Mouse (Mus musculus) limb, embryonic 15.5 days (tissue): Measurements from ENCODE around the gene C3. TPM values are rescaled to one million over a fixed set of nuclear protein-coding genes. Genes with fewer than 3 reads are reported as not detected.

Experiments used
- ATAC-seq: fragments of 200-750 bp; cut with Nextera tagmentation; 2 replicates; pipeline ENCODE4 v1.8.0; 2017; ENCODE audit warnings: low read depth, moderate TSS enrichment; ENCODE audit not compliant: insufficient number of reproducible peaks, low FRiP score, low TSS enrichment
- H3K27ac ChIP-seq: fragments of 300-500 bp; sonication (generic); 2 replicates; pipeline ENCODE4 v1.5.1; 2015; ENCODE audit warnings: moderate library complexity, mild to moderate bottlenecking, inconsistent platforms
- H3K27me3 ChIP-seq: fragments of 300-500 bp; sonication (generic); 2 replicates; pipeline ENCODE4 v1.6.1; 2015; ENCODE audit warnings: inconsistent platforms
- H3K36me3 ChIP-seq: fragments of 300-500 bp; sonication (generic); 2 replicates; pipeline ENCODE4 v1.6.1; 2015; ENCODE audit warnings: inconsistent platforms
- H3K4me1 ChIP-seq: fragments of 300-500 bp; sonication (generic); 2 replicates; pipeline ENCODE4 v1.6.1; 2015; ENCODE audit warnings: inconsistent platforms
- H3K4me2 ChIP-seq: fragments of 300-500 bp; sonication (generic); 2 replicates; pipeline ENCODE4 v1.6.1; 2015; ENCODE audit warnings: mild to moderate bottlenecking, inconsistent platforms
- H3K4me3 ChIP-seq: fragments of 300-500 bp; sonication (generic); 2 replicates; pipeline ENCODE4 v1.5.1; 2015; ENCODE audit warnings: mild to moderate bottlenecking, inconsistent platforms
- H3K9ac ChIP-seq: fragments of 300-500 bp; sonication (generic); 2 replicates; pipeline ENCODE4 v1.6.1; 2015; ENCODE audit warnings: inconsistent platforms
- H3K9me3 ChIP-seq: fragments of 300-500 bp; sonication (generic); 2 replicates; pipeline ENCODE4 v1.6.1; 2016; ENCODE audit warnings: inconsistent platforms
- WGBS: fragments of 180-500 bp; shearing (Covaris S2); methylation state at CpG from one replicate; pipeline ENCODE4 v1.1.7; 2015; 5-methylcytosine and 5-hydroxymethylcytosine counted together
- microRNA-seq: library from miRNA; unstranded; fragments of <30 nt; microRNA quantifications from one replicate; pipeline ENCODE4, GENCODE M21; 2016
- polyA plus RNA-seq: library from polyadenylated mRNA; unstranded; fragments of >200 nt; fragmentation: Nextera tagmentation; extraction: Ambion mirVana; gene quantifications from 2 replicates; pipeline ENCODE4 v1.2.1, GENCODE M21; 2015

Gene C3
- polyA plus RNA-seq, 1 experiment from 2014 or later: 1.8 TPM

DNA sequence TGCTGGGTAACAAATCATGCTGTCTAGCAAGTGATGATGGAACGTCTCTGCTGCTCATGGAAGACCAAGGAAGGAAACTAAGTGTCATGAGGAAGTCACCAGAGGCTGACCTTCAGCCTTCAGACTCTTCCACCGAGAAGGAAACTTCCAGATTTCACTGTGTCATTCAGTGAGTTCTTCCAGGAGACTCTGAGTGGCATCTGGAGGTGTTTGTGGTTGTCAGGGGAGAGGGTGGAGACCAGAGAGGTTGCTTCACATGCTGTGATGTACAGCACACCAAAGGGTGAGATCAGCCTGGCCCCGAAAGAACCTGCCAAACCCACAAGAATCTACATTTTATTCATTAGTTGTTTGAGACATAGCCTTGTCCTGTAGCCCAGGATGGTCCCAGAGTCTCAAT lies 45.1 kb downstream of the C3 start:
- no peak overlapping the region for H3K27ac ChIP-seq
- no peaks in the 10 kb centered on the region for H3K9me3 ChIP-seq
- no peak overlapping the region for H3K4me2 ChIP-seq
- no peaks in the 10 kb centered on the region for H3K4me1 ChIP-seq
- ATAC-seq: no peak
- WGBS: 56% methylated on average over 3 of the region's 3 CpGs
- H3K27me3 ChIP-seq: no peaks in the 10 kb centered on the region
- no peaks in the 10 kb centered on the region for H3K36me3 ChIP-seq
- no peak overlapping the region for H3K4me3 ChIP-seq
- H3K9ac ChIP-seq: no peak overlapping the region

DNA sequence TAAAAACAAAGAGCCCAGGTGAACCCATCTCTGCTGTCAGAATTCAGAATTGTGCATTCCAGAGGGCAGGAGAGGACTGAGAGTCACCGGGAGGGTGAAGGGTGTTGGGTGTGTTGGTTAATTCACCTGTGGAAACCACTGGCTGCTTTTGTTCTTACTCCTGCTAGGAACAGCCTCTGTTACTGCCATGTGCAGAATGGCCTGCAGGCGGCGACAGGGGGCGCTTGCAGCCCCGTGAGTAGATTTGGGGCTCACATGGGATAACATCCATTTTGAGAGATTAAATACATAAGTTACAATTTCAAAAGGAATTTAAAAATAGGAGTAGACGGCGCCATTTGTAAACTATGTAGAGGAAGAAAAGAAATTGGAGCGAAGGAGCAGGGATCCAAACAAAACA lies 47.6 kb downstream of the C3 start:
- 35% methylated on average over 8 of the region's 8 CpGs for WGBS

DNA sequence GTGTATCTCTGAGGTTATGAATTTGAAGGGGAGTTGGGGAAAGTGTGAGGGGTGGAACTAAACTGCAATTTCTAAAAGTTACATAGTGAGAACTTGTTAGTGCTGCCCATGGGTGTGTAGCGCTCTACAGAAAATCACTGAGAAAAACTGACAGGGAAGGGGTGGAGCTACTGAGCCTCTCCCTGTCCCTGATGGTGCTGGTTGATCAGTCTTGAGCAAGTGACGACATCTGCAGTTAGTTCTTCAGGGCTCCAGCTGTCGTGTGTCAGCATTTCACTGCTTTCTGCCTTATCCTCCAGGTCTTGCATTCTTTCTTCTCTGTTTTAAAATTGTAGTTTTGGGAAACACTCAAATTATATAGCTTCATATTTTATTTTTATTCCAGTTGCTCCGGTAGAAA lies 54.6 kb downstream of the C3 start:
- Histone ChIP-seq H3K4me3 (no peak overlapping the region), H3K27me3 (no peaks in the 10 kb centered on the region), H3K9ac (no peak overlapping the region), H3K27ac (no peak overlapping the region), H3K4me2 (no peak overlapping the region), H3K36me3 (no peaks in the 10 kb centered on the region), H3K9me3 (no peaks in the 10 kb centered on the region), H3K4me1 (no peaks in the 10 kb centered on the region)
- WGBS: 51% methylated on average over 4 of the region's 4 CpGs
- no peak for ATAC-seq

More for the DNA sequence above, 47.6 kb downstream of the C3 start:
- H3K27me3 ChIP-seq: no peaks in the 10 kb centered on the region
- no peak overlapping the region for H3K27ac ChIP-seq
- no peaks in the 10 kb centered on the region for H3K36me3 ChIP-seq
- H3K4me1 ChIP-seq: no peaks in the 10 kb centered on the region
- H3K9me3 ChIP-seq: no peaks in the 10 kb centered on the region
- no peak for ATAC-seq
- no peak overlapping the region for H3K9ac ChIP-seq
- H3K4me3 ChIP-seq: no peak overlapping the region
- no peak overlapping the region for H3K4me2 ChIP-seq

DNA sequence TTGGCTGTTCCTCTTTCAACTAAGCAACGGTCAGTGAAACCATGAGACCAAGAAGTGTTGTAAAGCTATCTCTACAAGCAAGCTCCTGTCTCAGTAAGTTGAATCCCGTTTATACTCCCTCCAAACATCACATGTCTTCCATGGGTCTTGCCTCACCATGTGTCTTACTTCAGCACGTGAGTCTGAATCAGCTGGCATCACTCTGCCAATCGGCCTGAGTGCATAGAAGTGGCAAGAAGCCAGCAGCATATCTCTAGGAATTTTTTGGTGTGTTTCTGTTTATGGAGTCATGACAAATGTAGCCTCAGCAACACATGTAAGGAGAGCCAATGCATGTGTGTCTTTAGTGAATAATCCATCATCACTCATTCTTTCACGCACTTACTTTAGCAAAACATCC lies 55.6 kb downstream of the C3 start:
- Histone ChIP-seq H3K9ac (no peak overlapping the region), H3K36me3 (no peaks in the 10 kb centered on the region), H3K4me2 (no peak overlapping the region), H3K27me3 (no peaks in the 10 kb centered on the region), H3K27ac (no peak overlapping the region), H3K4me3 (no peak overlapping the region), H3K4me1 (no peaks in the 10 kb centered on the region), H3K9me3 (no peaks in the 10 kb centered on the region)
- 70% methylated on average over 5 of the region's 5 CpGs for WGBS
- ATAC-seq: no peak

DNA sequence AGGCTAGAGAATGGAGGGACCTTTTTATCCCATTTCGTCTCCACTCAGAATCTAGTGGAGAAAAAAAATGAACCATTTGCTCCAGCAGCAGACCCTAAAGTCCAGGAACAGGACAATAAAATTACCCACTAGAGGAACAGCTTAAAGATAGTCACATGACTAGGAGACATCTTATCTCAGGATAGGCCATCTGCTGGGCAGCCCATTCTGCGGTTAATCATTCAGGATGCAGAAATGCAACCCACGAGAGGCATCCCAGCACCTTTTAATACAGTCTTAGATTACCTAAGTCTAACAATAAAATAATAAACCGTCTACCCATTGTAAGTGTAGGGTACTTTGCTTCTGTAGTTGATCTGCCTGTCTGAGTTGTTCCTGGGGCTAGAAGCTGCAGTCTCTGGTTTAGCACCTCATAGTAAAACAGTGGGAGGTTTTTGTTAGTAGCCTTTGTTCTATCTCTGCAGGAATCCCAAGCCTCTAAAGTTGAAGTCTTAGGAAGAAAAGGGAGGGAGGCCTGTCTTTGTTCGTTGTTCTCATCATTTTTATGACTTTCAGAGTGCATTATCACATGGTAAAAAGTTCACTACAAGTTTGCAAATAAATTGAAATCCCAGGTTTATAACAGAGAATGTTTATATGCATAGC lies 57.2 kb downstream of the C3 start:
- no peak overlapping the region for H3K27ac ChIP-seq
- no peaks in the 10 kb centered on the region for H3K9me3 ChIP-seq
- 43% methylated on average over 5 of the region's 5 CpGs for WGBS
- no peaks in the 10 kb centered on the region for H3K4me1 ChIP-seq
- H3K9ac ChIP-seq: no peak overlapping the region
- H3K4me2 ChIP-seq: no peak overlapping the region
- no peaks in the 10 kb centered on the region for H3K27me3 ChIP-seq
- no peak overlapping the region for H3K4me3 ChIP-seq
- ATAC-seq: no peak
- no peaks in the 10 kb centered on the region for H3K36me3 ChIP-seq

DNA sequence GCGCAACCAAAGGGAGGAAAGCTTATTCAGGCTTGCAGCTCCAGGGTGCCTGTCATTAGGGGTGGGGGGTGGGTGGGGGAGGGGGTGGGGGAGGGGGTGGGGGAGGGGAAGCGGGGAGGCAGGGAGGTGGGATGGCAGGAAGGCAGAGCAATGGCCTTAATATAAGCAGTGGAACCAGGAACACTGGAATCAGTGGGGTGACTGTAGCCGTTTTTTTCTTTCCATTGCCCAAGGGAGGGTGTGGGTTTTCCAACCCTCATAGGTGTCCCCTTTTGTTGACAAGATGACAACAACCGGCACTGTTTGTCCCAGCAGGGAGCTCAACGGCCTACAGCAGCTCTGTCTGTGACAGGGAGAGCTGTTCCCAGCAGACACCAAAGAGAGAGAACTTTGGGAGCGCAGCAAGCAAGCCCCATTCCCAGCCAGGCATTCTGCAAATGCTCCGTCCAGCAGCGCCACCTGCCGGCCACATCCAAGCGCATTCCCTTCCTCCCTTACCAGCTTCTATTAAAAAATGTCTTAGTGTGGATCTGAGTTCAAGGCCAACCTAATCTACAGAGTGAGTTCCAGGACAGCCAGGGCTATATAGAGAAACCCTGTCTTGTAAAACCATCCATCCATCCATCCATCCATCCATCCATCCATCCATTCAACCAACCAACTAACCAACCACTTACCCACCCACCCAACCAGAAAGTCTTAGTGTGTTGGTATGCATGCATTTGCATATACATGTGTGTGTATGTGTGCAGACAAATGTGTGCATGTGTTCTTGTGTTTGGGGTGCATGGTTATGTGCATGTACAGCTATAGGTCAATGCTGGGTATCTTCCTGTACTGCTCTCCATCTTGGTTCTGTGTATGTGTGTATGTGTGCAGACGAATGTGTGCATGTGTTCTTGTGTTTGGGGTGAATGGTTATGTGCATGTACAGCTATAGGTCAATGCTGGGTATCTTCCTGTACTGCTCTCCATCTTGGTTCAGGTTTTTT lies 60.8 kb downstream of the C3 start:
- Histone ChIP-seq H3K9ac (no peak overlapping the region), H3K4me3 (no peak overlapping the region), H3K9me3 (no peaks in the 10 kb centered on the region), H3K36me3 (no peaks in the 10 kb centered on the region), H3K27ac (no peak overlapping the region), H3K4me1 (no peaks in the 10 kb centered on the region), H3K27me3 (no peaks in the 10 kb centered on the region; the same call in 1 of the 2 replicates), H3K4me2 (no peak overlapping the region)
- ATAC-seq: no peak; the same call in 1 of the 2 replicates
- WGBS: 11% methylated on average over 10 of the region's 11 CpGs

Small RNA genes lying within 50 kb of the gene (microRNA-seq; reads per million reads assigned to microRNA genes)
- gene Mir6978: not detected

Other genes with a start within 250 kb of the C3 start
- gene Acer1, start 246.0 kb downstream of the C3 start, polyA plus RNA-seq: 20.5 and 24.0 TPM in 2 replicates
- 136 and 142 TPM in 2 replicates for gene Clpp, start 237.8 kb downstream of the C3 start, polyA plus RNA-seq
- 36.3 and 39.0 TPM in 2 replicates for gene Alkbh7, start 230.8 kb downstream of the C3 start, polyA plus RNA-seq
- gene Pspn, start 228.1 kb downstream of the C3 start, polyA plus RNA-seq: 0.42 TPM in 1 of 2 replicates, not detected in the other
- 62.0 and 75.6 TPM in 2 replicates for gene Gtf2f1, start 216.8 kb downstream of the C3 start, polyA plus RNA-seq
- 0.37 and 0.40 TPM in 2 replicates for gene Gm17949, start 216.7 kb downstream of the C3 start, polyA plus RNA-seq
- gene Khsrp, start 196.6 kb downstream of the C3 start, polyA plus RNA-seq: 24.2 and 35.9 TPM in 2 replicates
- not detected in 2 replicates for gene Slc25a41, start 186.5 kb downstream of the C3 start, polyA plus RNA-seq
- gene Crb3, start 169.0 kb downstream of the C3 start, polyA plus RNA-seq: 9.7 and 11.4 TPM in 2 replicates
- 5.5 and 5.7 TPM in 2 replicates for gene Slc25a23, start 168.3 kb downstream of the C3 start, polyA plus RNA-seq
- gene Dennd1c, start 149.6 kb downstream of the C3 start, polyA plus RNA-seq: 1.6 and 2.2 TPM in 2 replicates
- gene Tubb4a, start 140.4 kb downstream of the C3 start, polyA plus RNA-seq: 8.4 and 10.0 TPM in 2 replicates
- 7.6 and 8.7 TPM in 2 replicates for gene Tnfsf9, start 122.8 kb downstream of the C3 start, polyA plus RNA-seq
- gene Cd70, start 78.4 kb downstream of the C3 start, polyA plus RNA-seq: not detected in 2 replicates
- gene Tnfsf14, start 34.0 kb downstream of the C3 start, polyA plus RNA-seq: 0.08 and 0.15 TPM in 2 replicates
- gene Gpr108, start 20.3 kb upstream of the C3 start, polyA plus RNA-seq: 43.6 and 45.5 TPM in 2 replicates
- 40.6 and 44.5 TPM in 2 replicates for gene Trip10, start 21.3 kb upstream of the C3 start, polyA plus RNA-seq
- gene Vav1, start 51.0 kb upstream of the C3 start, polyA plus RNA-seq: 4.1 and 4.4 TPM in 2 replicates
- 9.8 and 10.1 TPM in 2 replicates for gene Adgre1, start 130.6 kb upstream of the C3 start, polyA plus RNA-seq